In the genomic region with DNA sequence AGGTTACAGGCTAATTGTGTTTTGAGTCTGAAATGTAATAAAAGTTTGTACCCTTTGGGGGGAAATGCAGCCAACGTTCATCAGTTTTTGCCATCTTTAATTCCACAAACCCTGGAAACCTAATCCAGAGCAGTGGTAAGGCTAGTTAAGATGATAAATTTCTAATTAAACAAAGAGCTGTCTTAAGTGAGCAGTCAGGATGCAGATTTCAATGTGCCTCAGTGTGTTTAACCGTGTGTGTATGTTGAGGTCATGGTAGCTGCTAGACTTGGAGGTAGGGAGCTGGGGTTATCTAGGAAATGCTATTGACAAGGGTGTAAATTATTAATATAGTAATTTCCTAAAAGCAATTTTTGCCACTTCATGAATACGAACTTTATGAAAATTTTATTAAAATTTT, we compare ENCODE assay signal across 32 mouse cellular contexts.
"Had no signal": no experiment of that assay in that cellular context is flagged by ENCODE, and none has a peak within 500 bp of the region (broad histone marks: within the 10 kb centered on the region; RNA-seq: fewer than 3 reads in every experiment).

No protein-coding gene starts in this region.

- H3K4me2 ChIP-seq: heart, embryonic 11.5 days; heart, embryonic 12.5 days; heart, embryonic 13.5 days; heart, embryonic 15.5 days; hindbrain, embryonic 12.5 days; hindbrain, embryonic 13.5 days; hindbrain, embryonic 14.5 days; hindbrain, embryonic 15.5 days; intestine, embryonic 15.5 days had no signal

- H3K9ac ChIP-seq: heart, embryonic 12.5 days; heart, embryonic 13.5 days; heart, embryonic 15.5 days; hindbrain, embryonic 12.5 days; hindbrain, embryonic 13.5 days; hindbrain, embryonic 14.5 days; hindbrain, embryonic 15.5 days; intestine, embryonic 15.5 days had no signal

- H3K9me3 ChIP-seq: heart, embryonic 10.5 days; heart, embryonic 12.5 days; heart, embryonic 13.5 days; heart, embryonic 15.5 days; hindbrain, embryonic 10.5 days; hindbrain, embryonic 12.5 days; hindbrain, embryonic 13.5 days; hindbrain, embryonic 15.5 days; intestine, embryonic 15.5 days had no signal

- H3K4me1 ChIP-seq: heart, embryonic 10.5 days; heart, embryonic 12.5 days; heart, embryonic 15.5 days; hindbrain, embryonic 10.5 days; hindbrain, embryonic 12.5 days; hindbrain, embryonic 13.5 days; hindbrain, embryonic 15.5 days; intestine, embryonic 15.5 days had no signal

- DNase-seq: heart, adult 18-20 months; heart, adult 2 months; heart, postnatal 10 days; heart, postnatal 14 days; heart, postnatal 36 days; heart, postnatal 4 days; kidney, adult 2 months; kidney, adult 8-10 months; kidney, adult 9 months; kidney, postnatal 14 days; kidney, postnatal 25 days; kidney, postnatal 36 days; layer of hippocampus, adult 9-11 months; layer of hippocampus, postnatal 36 days had no signal

- ATAC-seq: hindbrain, embryonic 16.5 days; hindbrain, postnatal 0 days; inflammation-experienced regulatory T-cells, adult 6 months; intestine, embryonic 15.5 days; intestine, embryonic 16.5 days; intestine, postnatal 0 days had no signal

- H3K36me3 ChIP-seq: heart, embryonic 10.5 days; heart, embryonic 12.5 days; heart, embryonic 13.5 days; heart, embryonic 15.5 days; hindbrain, embryonic 10.5 days; hindbrain, embryonic 12.5 days; hindbrain, embryonic 13.5 days; hindbrain, embryonic 15.5 days; intestine, embryonic 15.5 days had no signal

- H3K4me3 ChIP-seq: heart, adult 2 months; heart, embryonic 10.5 days; heart, embryonic 12.5 days; heart, embryonic 13.5 days; heart, embryonic 15.5 days; hindbrain, embryonic 10.5 days; hindbrain, embryonic 12.5 days; hindbrain, embryonic 13.5 days; hindbrain, embryonic 15.5 days; intestine, embryonic 15.5 days; layer of hippocampus, adult 2 months; left cerebral cortex, adult 2 months had no signal

- H3K27me3 ChIP-seq: heart, embryonic 12.5 days; heart, embryonic 13.5 days; heart, embryonic 15.5 days; hindbrain, embryonic 12.5 days; hindbrain, embryonic 13.5 days; hindbrain, embryonic 15.5 days; intestine, embryonic 15.5 days had no signal

- H3K27ac ChIP-seq: heart, adult 2 months; heart, embryonic 10.5 days; heart, embryonic 13.5 days; heart, embryonic 15.5 days; hindbrain, embryonic 10.5 days; hindbrain, embryonic 12.5 days; hindbrain, embryonic 13.5 days; hindbrain, embryonic 14.5 days; hindbrain, embryonic 15.5 days; hindbrain, postnatal 0 days; intestine, embryonic 15.5 days; layer of hippocampus, adult 2 months; left cerebral cortex, adult 2 months had no signal
